Mouse (Mus musculus): ENCODE results near the gene Upf3b.

GRCm38 (mm10) chrX:37042726-37043125 is 67.4 kb downstream of the Upf3b start:
- TF ChIP-seq CTCF (IDR thresholded peaks at IDR 0.05; ENCODE audit: extremely low read depth, insufficient read length, insufficient replicate concordance, low read depth, low read length), result peak; percentile 59; the same call in 1 of the 2 replicates
- TF ChIP-seq POLR2A (IDR thresholded peaks at IDR 0.05; ENCODE audit: low read depth, low read length), result no peak

All from small intestine, adult 2 months (tissue).